Mouse (Mus musculus) stomach, embryonic 14.5 days (tissue): ENCODE data around the gene Zfp800. TPM values are rescaled to one million over a fixed set of nuclear protein-coding genes. Genes with fewer than 3 reads are reported as not detected.

Experiments
- ATAC-seq: fragments of 200-750 bp; cut with Nextera tagmentation; 2 replicates; pipeline ENCODE4 v1.8.0; 2017; ENCODE audit warnings: low read depth, moderate TSS enrichment; ENCODE audit not compliant: insufficient number of reproducible peaks, insufficient read depth, low FRiP score
- H3K27ac ChIP-seq: fragments of 300-500 bp; sonication (generic); 2 replicates; pipeline ENCODE4 v1.5.1; 2014; ENCODE audit warnings: mild to moderate bottlenecking, low read length, moderate library complexity, mixed read lengths
- H3K27me3 ChIP-seq: fragments of 300-500 bp; sonication (generic); 2 replicates; pipeline ENCODE4 v1.6.1; 2014; ENCODE audit warnings: low read length, control low read depth, mixed read lengths; ENCODE audit not compliant: control insufficient read depth, insufficient read depth
- H3K36me3 ChIP-seq: fragments of 300-500 bp; sonication (generic); 2 replicates; pipeline ENCODE4 v1.6.1; 2014; ENCODE audit warnings: mild to moderate bottlenecking, control low read depth, low read length, moderate library complexity, mixed read lengths; ENCODE audit not compliant: control insufficient read depth, insufficient read depth
- H3K4me1 ChIP-seq: fragments of 300-500 bp; sonication (generic); 2 replicates; pipeline ENCODE4 v1.6.1; 2014; ENCODE audit warnings: low read length, control low read depth, mixed read lengths; ENCODE audit not compliant: control insufficient read depth, insufficient read depth
- H3K4me2 ChIP-seq: fragments of 300-500 bp; sonication (generic); replicated peaks from 2 replicates; pipeline ENCODE4 v1.6.1; 2014; ENCODE audit warnings: low read depth, low read length, control low read depth
- H3K4me3 ChIP-seq: fragments of 300-500 bp; sonication (generic); 2 replicates; pipeline ENCODE4 v1.5.1; 2014; ENCODE audit warnings: low read depth, low read length, control low read depth
- H3K9ac ChIP-seq: fragments of 300-500 bp; sonication (generic); replicated peaks from 2 replicates; pipeline ENCODE4 v1.6.1; 2014; ENCODE audit warnings: low read depth, mild to moderate bottlenecking, control low read depth, low read length, moderate library complexity, mixed read lengths
- H3K9me3 ChIP-seq: fragments of 300-500 bp; sonication (generic); 2 replicates; pipeline ENCODE4 v1.6.1; 2016; ENCODE audit warnings: low read depth, low read length, control low read depth; ENCODE audit not compliant: control insufficient read depth
- WGBS: fragments of 180-500 bp; shearing (Covaris S2); extraction: QIAGEN DNeasy Blood & Tissue Kit; methylation state at CpG from one replicate; pipeline ENCODE4 v1.1.7; 2014; 5-methylcytosine and 5-hydroxymethylcytosine counted together
- polyA plus RNA-seq: library from polyadenylated mRNA; unstranded; fragments of >200 nt; fragmentation: Nextera tagmentation; extraction: Ambion mirVana; gene quantifications from 2 replicates; pipeline ENCODE4 v1.2.1, GENCODE M21; 2014

Zfp800 gene
- polyA plus RNA-seq, 1 experiment from 2014 or later: 23.3 TPM

DNA sequence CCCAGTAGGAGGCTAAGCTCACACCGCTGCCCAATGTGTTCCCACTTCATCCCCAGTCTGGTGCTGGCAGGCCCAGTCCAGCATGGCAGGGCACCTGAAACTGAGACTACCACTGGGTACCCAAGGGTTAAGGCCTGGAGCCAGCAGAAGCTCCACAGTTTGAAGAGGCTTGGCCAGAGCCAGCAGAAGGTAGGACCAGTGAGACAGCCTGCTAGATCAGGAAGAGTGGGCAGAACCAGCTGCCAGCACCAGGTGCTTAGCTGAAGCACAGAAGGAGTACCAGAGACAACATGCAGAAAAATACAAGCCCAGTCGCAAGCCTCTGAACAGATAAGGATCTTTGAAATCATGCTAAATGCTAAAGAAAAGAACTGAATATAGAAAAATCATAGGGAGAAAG, 117.9 kb downstream of the Zfp800 start:
- no peak overlapping the region for H3K4me3 ChIP-seq
- H3K27me3 ChIP-seq: no peaks in the 10 kb centered on the region
- no peaks in the 10 kb centered on the region for H3K36me3 ChIP-seq
- H3K4me2 ChIP-seq: no peak overlapping the region
- H3K27ac ChIP-seq: no peak overlapping the region
- no peaks in the 10 kb centered on the region for H3K9me3 ChIP-seq
- no peaks in the 10 kb centered on the region for H3K4me1 ChIP-seq
- H3K9ac ChIP-seq: no peak overlapping the region
- ATAC-seq: no peak
- 64% methylated on average over 2 of the region's 2 CpGs for whole genome bisulfite sequencing

DNA sequence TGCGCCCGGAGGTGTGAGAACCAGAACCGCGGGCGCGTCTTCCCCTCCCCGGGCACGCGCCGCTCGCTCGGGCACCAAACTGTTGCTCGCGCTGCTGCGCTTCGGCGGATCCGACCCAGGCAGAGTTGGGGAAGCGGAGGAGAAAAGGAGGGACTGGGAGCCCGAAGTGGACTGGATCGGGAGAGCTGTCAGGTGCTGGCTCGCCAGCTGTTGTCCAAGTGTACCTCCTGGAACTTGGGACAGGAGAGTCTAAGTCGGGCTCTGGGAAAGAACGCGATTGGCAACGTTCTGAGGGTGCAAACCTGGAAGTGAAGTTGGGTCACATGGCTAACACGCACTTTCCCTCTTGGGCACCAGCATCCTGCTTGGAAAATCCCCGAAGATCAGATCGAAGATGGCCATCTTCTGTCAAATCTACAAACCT, 135.6 kb downstream of the Zfp800 start:
- peaks cover 12% of the 10 kb centered on the region; the same call in 1 of the 2 replicates for H3K36me3 ChIP-seq
- WGBS: under 1% methylated on average over 25 of the region's 29 CpGs
- H3K9ac ChIP-seq: peak overlapping the region; percentile 72
- no peaks in the 10 kb centered on the region for H3K27me3 ChIP-seq
- peak overlapping the region; percentile 85 for H3K4me3 ChIP-seq
- H3K27ac ChIP-seq: no peak overlapping the region
- peak overlapping the region; percentile 85 for H3K4me2 ChIP-seq
- no peak; the same call in 1 of the 2 replicates for ATAC-seq
- no peaks in the 10 kb centered on the region for H3K9me3 ChIP-seq
- H3K4me1 ChIP-seq: no peaks in the 10 kb centered on the region

DNA sequence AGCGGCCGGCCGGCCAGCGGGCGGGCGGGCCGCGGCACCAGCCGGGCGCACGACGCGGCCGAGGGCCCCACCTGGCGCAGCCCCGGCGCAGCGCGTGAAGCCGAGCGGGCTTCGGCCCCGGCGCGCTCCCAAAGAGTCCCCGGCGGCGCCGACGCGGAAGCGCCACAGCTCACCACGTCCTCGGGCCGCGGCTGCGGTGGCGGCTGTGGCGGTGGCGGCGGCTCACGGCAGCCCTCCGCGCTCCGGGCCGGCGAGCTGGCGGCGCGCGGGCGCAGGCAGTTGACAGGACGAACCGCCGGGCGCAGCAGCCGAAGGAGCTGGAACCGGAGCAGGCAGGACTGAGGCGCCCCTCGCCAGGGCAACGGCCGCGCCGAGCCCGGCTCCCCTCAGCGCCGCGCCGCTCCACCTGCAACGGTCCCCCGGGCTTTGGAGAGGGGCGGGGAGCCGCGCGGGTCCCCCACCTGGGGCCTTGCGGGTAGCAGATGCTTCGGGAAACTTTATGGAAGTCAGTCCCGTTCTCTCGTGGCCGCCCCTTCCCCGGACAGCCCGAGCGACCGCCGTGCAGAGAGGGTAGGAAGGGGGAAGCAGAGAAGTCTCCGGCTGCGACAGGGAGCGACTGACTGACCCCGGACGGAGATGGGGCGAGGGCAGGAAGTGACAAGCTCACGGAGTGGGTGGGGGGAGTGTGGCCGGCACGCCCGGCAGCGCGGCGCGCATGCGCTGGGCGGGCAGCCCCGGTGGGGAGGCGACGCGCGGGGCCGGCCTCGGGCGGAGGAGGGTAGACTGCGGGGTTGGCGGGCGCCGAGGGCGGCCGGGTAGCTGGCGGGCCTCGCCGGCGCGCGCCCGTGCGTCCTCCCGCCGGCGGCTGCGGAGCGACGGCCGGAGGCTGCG, 136.3 kb downstream of the Zfp800 start:
- peak overlapping the region; percentile 85 for H3K4me3 ChIP-seq
- H3K9me3 ChIP-seq: no peaks in the 10 kb centered on the region
- H3K27ac ChIP-seq: peak overlapping the region; percentile 85
- H3K36me3 ChIP-seq: peaks cover 12% of the 10 kb centered on the region; the same call in 1 of the 2 replicates
- no peaks in the 10 kb centered on the region for H3K27me3 ChIP-seq
- peak overlapping the region; percentile 85 for H3K4me2 ChIP-seq
- peak; percentile 95 for ATAC-seq
- 0% methylated on average over 97 of the region's 131 CpGs for WGBS
- no peaks in the 10 kb centered on the region for H3K4me1 ChIP-seq
- peak overlapping the region; percentile 72 for H3K9ac ChIP-seq

GRCm38 (mm10) chr6:28260425-28261191, 137.2 kb downstream of the Zfp800 start:
- peak overlapping the region; percentile 85 for H3K4me3 ChIP-seq
- no peaks in the 10 kb centered on the region for H3K4me1 ChIP-seq
- H3K27ac ChIP-seq: peak overlapping the region; percentile 85; the same call in 1 of the 2 replicates
- ATAC-seq: peak; percentile 33; the same call in 1 of the 2 replicates
- WGBS: 1% methylated on average over 63 of the region's 64 CpGs
- H3K27me3 ChIP-seq: no peaks in the 10 kb centered on the region
- H3K9ac ChIP-seq: peak overlapping the region; percentile 72
- H3K4me2 ChIP-seq: peak overlapping the region; percentile 85
- H3K36me3 ChIP-seq: peaks cover 15% of the 10 kb centered on the region; the same call in 1 of the 2 replicates
- no peaks in the 10 kb centered on the region for H3K9me3 ChIP-seq

GRCm38 (mm10) chr6:28259750-28260149, 138.1 kb downstream of the Zfp800 start:
- Histone ChIP-seq H3K4me3 (no peak overlapping the region), H3K4me2 (no peak overlapping the region), H3K9ac (no peak overlapping the region), H3K4me1 (no peaks in the 10 kb centered on the region), H3K36me3 (peaks cover 21% of the 10 kb centered on the region; the same call in 1 of the 2 replicates), H3K27me3 (no peaks in the 10 kb centered on the region), H3K27ac (no peak overlapping the region), H3K9me3 (no peaks in the 10 kb centered on the region)
- WGBS: 88% methylated on average over 5 of the region's 5 CpGs
- ATAC-seq: no peak

- 53% methylated on average over 1 of the region's 1 CpGs for WGBS
- no peak for ATAC-seq
- Histone ChIP-seq H3K36me3 (peaks cover 25% of the 10 kb centered on the region; the same call in 1 of the 2 replicates), H3K27ac (no peak overlapping the region), H3K9ac (no peak overlapping the region), H3K9me3 (no peaks in the 10 kb centered on the region), H3K4me3 (no peak overlapping the region), H3K27me3 (no peaks in the 10 kb centered on the region), H3K4me1 (no peaks in the 10 kb centered on the region), H3K4me2 (no peak overlapping the region)
Observed at GRCm38 (mm10) chr6:28258440-28258839, 139.4 kb downstream of the Zfp800 start.

- Histone ChIP-seq H3K27ac (no peak overlapping the region), H3K4me2 (no peak overlapping the region), H3K27me3 (no peaks in the 10 kb centered on the region), H3K4me3 (no peak overlapping the region), H3K9ac (no peak overlapping the region), H3K9me3 (no peaks in the 10 kb centered on the region), H3K36me3 (peaks cover 29% of the 10 kb centered on the region; the same call in 1 of the 2 replicates), H3K4me1 (no peaks in the 10 kb centered on the region)
- 75% methylated on average over 1 of the region's 1 CpGs for WGBS
- no peak for ATAC-seq
Observed at GRCm38 (mm10) chr6:28257772-28258171, 140.0 kb downstream of the Zfp800 start.

DNA sequence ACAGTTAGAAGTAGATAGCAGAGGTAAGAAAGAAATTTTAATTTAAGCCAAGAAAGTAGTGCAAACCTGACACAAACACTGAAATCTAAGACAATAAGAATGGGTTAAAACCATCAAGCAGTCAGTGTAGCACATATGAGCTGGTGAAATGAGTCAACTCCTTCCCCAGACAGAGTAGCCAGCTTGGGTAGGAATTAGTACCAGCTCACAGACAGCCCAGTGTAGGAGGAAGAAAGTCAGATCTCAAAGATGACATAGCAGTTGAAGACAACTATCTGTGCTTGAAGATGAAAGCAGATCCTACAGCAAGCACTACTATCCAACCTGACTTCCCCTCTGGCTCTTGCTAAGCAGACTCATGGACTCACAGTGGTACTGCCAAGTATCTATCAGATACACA, 145.0 kb downstream of the Zfp800 start:
- Histone ChIP-seq H3K27me3 (no peaks in the 10 kb centered on the region), H3K9ac (no peak overlapping the region), H3K4me3 (no peak overlapping the region), H3K4me1 (no peaks in the 10 kb centered on the region), H3K36me3 (peaks cover 28% of the 10 kb centered on the region; the same call in 1 of the 2 replicates), H3K4me2 (no peak overlapping the region), H3K27ac (no peak overlapping the region), H3K9me3 (no peaks in the 10 kb centered on the region)
- ATAC-seq: no peak
